Comparison of ENCODE assay signal across 18 mouse cellular contexts in genomic region chr7:40788486-40788885, GRCm38 (mm10).
A peak's percentile ranks its signal among the peaks of the same experiment; 100 is the strongest.
DNase-seq lines count a peak whose midpoint lies in the region; TF ChIP-seq lines count a peak whose summit lies in the region.
"Had no signal": no experiment of that assay in that cellular context is flagged by ENCODE, and none has a peak within 500 bp of the region (broad histone marks: within the 10 kb centered on the region; RNA-seq: fewer than 3 reads in every experiment).

No protein-coding gene starts in this region.

- peak; percentile 27 for DNase-seq in layer of hippocampus, adult 11-12 months (ENCODE audit: low spot score)
- DNase-seq in layer of hippocampus, postnatal 36 days = no peak
- DNase-seq in layer of hippocampus, adult 2 months (ENCODE audit: low spot score in 2 of 2) = peak; percentile 19 to 54
- DNase-seq in layer of hippocampus, postnatal 10 days (ENCODE audit: low spot score in 2 of 2) = no peak
- DNase-seq in layer of hippocampus, adult 9-11 months = peak; percentile 31
- DNase-seq in layer of hippocampus, postnatal 25 days (ENCODE audit: extremely low spot score in 1 of 2, low spot score in 1 of 2) = no peak
- DNase-seq in brain, adult 2 months (ENCODE audit: low read depth, low spot score) = peak; percentile 33
- no peak for DNase-seq in left cerebral cortex, postnatal 36 days (ENCODE audit: low spot score in 2 of 2)
- DNase-seq: adrenal gland, adult 2 months; adrenal gland, adult 8-10 months; adrenal gland, postnatal 10 days; adrenal gland, postnatal 14 days; adrenal gland, postnatal 25 days; adrenal gland, postnatal 36 days; B cell, adult 2 months; cerebellum, adult 11 months; cerebellum, adult 11-12 months; cerebellum, adult 18-20 months had no signal

- H3K4me3 ChIP-seq in layer of hippocampus, adult 2 months = no peak overlapping the region

- TF ChIP-seq CTCF in layer of hippocampus, adult 2 months (conservative IDR thresholded peaks at IDR 0.05) = no peak

- H3K27ac ChIP-seq in layer of hippocampus, adult 2 months = peak overlapping the region; percentile 73

- intact Hi-C loops in left cerebral cortex, postnatal 36 days (cut with DNase I) = no loop called here

Comparison
In these comparisons a context has a peak if more than half of its experiments do, and no peak if none do; other contexts are left out.
1. DNase-seq: peak in layer of hippocampus, adult 11-12 months (single experiment), layer of hippocampus, adult 2 months (2 of 2), layer of hippocampus, adult 9-11 months (single experiment) and brain, adult 2 months (single experiment); none in layer of hippocampus, postnatal 36 days (0 of 2), layer of hippocampus, postnatal 10 days (0 of 2), layer of hippocampus, postnatal 25 days (0 of 2) and left cerebral cortex, postnatal 36 days (0 of 2).